Mouse (Mus musculus) stomach, postnatal 0 days (tissue): ENCODE measurements around the gene Pde4b. TPM values are rescaled to one million over a fixed set of nuclear protein-coding genes. Genes with fewer than 3 reads are reported as not detected.

ENCODE experiments used
- ATAC-seq: fragments of 200-750 bp; cut with Nextera tagmentation; 2 replicates; pipeline ENCODE4 v1.8.0; 2017; ENCODE audit not compliant: low FRiP score, low TSS enrichment
- DNase-seq: peaks from one replicate; pipeline ENCODE4 v3.0.0-alpha.2; 2016; ENCODE audit warnings: low spot score
- H3K27ac ChIP-seq: fragments of 300-500 bp; sonication (generic); replicated peaks from 2 replicates; pipeline ENCODE4 v1.5.1; 2014; ENCODE audit warnings: mild to moderate bottlenecking, control low read depth
- H3K27me3 ChIP-seq: fragments of 300-500 bp; sonication (generic); 2 replicates; pipeline ENCODE4 v1.6.1; 2014; ENCODE audit warnings: low read length; ENCODE audit not compliant: control insufficient read depth, insufficient read depth
- H3K36me3 ChIP-seq: fragments of 300-500 bp; sonication (generic); 2 replicates; pipeline ENCODE4 v1.6.1; 2014; ENCODE audit warnings: low read length, mixed read lengths; ENCODE audit not compliant: control insufficient read depth, insufficient read depth
- H3K4me1 ChIP-seq: fragments of 300-500 bp; sonication (generic); replicated peaks from 2 replicates; pipeline ENCODE4 v1.6.1; 2014; ENCODE audit warnings: antibody characterized with exemption; ENCODE audit not compliant: control insufficient read depth, insufficient read depth
- H3K4me2 ChIP-seq: fragments of 300-500 bp; sonication (generic); replicated peaks from 2 replicates; pipeline ENCODE4 v1.6.1; 2014; ENCODE audit warnings: low read depth, mild to moderate bottlenecking, control low read depth, moderate library complexity
- H3K4me3 ChIP-seq: fragments of 300-500 bp; sonication (generic); 2 replicates; pipeline ENCODE4 v1.5.1; 2014; ENCODE audit warnings: low read depth, low read length, control low read depth
- H3K9ac ChIP-seq: fragments of 300-500 bp; sonication (generic); 2 replicates; pipeline ENCODE4 v1.6.1; 2014; ENCODE audit warnings: mild to moderate bottlenecking, low read length, control low read depth, mixed read lengths
- H3K9me3 ChIP-seq: fragments of 300-500 bp; sonication (generic); 2 replicates; pipeline ENCODE4 v1.6.1; 2016; ENCODE audit warnings: low read length; ENCODE audit not compliant: control insufficient read depth
- CTCF ChIP-seq: IDR thresholded peaks from 2 replicates; pipeline ENCODE4 v1.5.1; 2016; ENCODE audit warnings: antibody characterized with exemption, low read depth, mild to moderate bottlenecking, moderate library complexity
- EP300 ChIP-seq: optimal IDR thresholded peaks from 2 replicates; pipeline ENCODE3; 2016; ENCODE audit warnings: antibody characterized with exemption
- WGBS: fragments of 180-500 bp; shearing (Covaris S2); extraction: QIAGEN DNeasy Blood & Tissue Kit; methylation state at CpG from one replicate; pipeline ENCODE4 v1.1.7; 2014; 5-methylcytosine and 5-hydroxymethylcytosine counted together
- polyA plus RNA-seq: library from polyadenylated mRNA; unstranded; fragments of >200 nt; fragmentation: Nextera tagmentation; extraction: Ambion mirVana; gene quantifications from 2 replicates; pipeline ENCODE4 v1.2.1, GENCODE M21; 2015

Pde4b gene
- polyA plus RNA-seq, 1 experiment from 2014 or later: 9.1 TPM

DNA sequence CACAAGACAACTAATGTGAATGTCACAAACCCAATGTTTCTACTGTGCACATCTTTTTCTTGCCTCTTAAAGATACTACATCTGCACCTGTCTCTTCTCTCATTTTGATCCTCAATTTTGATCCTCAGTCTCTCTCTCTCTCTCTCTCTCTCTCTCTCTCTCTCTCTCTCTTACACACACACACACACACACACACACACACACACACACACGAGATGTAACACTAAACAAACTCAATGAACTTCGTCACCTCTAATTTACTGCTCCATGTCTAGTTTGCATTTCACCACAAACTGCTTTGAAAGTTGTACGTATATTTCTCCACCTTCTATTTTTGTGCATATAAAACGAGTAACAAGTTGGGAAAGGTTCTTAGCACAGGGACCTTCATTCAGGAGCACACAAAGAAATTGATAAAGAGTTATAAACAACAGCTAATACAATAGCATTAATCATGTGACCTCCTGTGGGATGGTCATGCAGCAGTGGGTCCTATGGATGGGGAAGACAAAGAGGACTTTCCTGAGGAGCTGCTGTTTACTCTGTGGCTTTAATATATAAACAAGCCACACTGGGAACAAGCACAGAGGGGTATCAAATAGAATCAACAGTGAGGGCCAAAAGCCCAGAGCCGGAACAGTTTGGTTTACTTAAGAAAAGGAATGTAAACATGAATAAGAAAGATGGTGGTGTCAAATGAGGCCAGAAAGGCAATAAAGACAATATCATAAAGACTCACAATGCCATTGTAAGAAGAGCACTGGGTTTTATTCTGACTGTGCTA, 372.1 kb downstream of the Pde4b start:
- Histone ChIP-seq H3K4me1 (no peaks in the 10 kb centered on the region), H3K27me3 (no peaks in the 10 kb centered on the region), H3K9ac (no peak overlapping the region), H3K36me3 (no peaks in the 10 kb centered on the region), H3K9me3 (no peaks in the 10 kb centered on the region), H3K4me2 (no peak overlapping the region), H3K27ac (no peak overlapping the region), H3K4me3 (no peak overlapping the region)
- DNase-seq (no peak), ATAC-seq (no peak)
- WGBS: 31% methylated on average over 5 of the region's 5 CpGs
- TF ChIP-seq EP300 (no peak), CTCF (no peak)

DNA sequence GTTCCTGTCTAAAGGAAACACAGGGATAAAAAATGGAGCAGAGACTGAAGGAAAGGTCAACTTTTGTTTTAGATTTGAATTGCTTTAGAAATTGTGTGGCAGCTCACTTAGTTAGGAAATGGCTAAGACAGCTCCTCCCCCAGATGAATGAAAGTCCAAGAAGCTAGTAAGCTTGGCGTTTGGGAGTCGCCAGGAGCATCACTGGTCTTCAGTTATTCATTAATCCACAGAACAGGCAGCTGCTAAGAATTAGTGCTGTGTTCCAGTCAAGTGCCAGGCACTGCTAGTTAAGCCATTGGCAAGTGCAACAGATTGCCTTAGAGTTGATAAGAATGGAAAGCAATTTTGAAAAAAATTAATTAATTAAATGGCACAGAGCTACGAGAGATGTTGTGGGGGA, 390.8 kb downstream of the Pde4b start:
- H3K36me3 ChIP-seq: no peaks in the 10 kb centered on the region
- TF ChIP-seq EP300 (no peak), CTCF (no peak)
- no peak overlapping the region for H3K4me2 ChIP-seq
- H3K4me3 ChIP-seq: no peak overlapping the region
- no peak overlapping the region for H3K9ac ChIP-seq
- WGBS: 41% methylated on average over 3 of the region's 3 CpGs
- DNase-seq: no peak
- no peak for ATAC-seq
- H3K27ac ChIP-seq: no peak overlapping the region
- H3K9me3 ChIP-seq: no peaks in the 10 kb centered on the region
- H3K27me3 ChIP-seq: no peaks in the 10 kb centered on the region
- no peaks in the 10 kb centered on the region for H3K4me1 ChIP-seq

DNA sequence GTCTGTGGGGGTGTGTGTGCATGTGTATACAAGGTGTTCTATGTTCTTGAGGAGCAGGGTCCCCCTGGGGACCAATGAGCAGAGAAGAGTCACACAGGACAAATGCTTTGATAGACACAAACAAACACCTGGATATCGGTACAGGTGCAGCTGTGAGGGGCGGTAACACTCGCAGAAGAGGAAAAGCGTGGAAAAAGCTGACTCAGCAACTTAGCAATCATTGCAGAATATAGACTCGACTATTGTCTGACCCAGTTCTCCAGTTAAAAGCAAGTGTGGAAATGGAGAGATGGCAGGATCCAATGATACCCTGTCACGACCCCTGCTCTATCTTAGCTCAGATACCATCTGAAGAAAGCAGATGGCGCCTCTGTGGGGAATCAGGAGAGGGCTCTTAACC, 391.5 kb downstream of the Pde4b start:
- ATAC-seq: no peak
- 76% methylated on average over 7 of the region's 7 CpGs for WGBS

DNA sequence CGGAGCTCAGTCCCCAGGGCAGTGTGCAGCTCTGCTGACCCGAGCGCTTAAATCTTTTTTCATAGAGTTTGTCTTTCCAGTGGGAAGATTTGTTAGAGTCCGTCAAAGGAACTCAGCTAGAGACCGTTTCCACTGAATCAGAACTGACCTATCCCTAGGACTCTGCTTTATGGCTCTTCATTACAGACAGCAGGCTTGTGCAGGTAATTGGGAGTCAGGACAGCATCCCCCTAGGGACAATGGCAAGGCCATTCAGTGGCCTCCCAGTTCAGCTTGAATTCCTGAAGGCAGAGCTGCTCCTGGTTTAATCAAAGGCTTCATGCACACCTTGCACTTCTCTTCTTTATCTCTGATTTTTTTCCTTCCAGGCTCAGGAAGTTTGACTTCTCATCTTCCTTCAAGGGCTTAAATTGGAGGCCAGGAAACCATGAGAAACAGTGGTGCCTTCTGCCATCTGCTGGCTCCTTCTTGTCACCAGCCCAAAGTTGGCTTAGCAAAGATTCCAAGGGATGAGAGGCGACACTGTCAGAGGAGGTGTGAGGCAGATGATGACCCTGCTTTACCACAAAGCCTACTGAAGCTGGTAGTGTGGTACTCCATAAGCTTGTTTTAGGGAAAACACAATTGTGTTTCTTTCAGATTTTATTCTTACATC, 393.6 kb downstream of the Pde4b start:
- no peak overlapping the region for H3K9ac ChIP-seq
- H3K4me2 ChIP-seq: no peak overlapping the region
- ATAC-seq: no peak
- H3K36me3 ChIP-seq: no peaks in the 10 kb centered on the region
- H3K27me3 ChIP-seq: no peaks in the 10 kb centered on the region
- H3K27ac ChIP-seq: no peak overlapping the region
- peak; percentile 82 for TF ChIP-seq CTCF
- no peak for TF ChIP-seq EP300
- H3K9me3 ChIP-seq: no peaks in the 10 kb centered on the region
- no peak overlapping the region for H3K4me3 ChIP-seq
- no peaks in the 10 kb centered on the region for H3K4me1 ChIP-seq
- WGBS: 75% methylated on average over 6 of the region's 6 CpGs
- DNase-seq: no peak

More for the DNA sequence above, 391.5 kb downstream of the Pde4b start:
- no peak for TF ChIP-seq CTCF
- Histone ChIP-seq H3K4me3 (no peak overlapping the region), H3K4me1 (no peaks in the 10 kb centered on the region), H3K36me3 (no peaks in the 10 kb centered on the region), H3K4me2 (no peak overlapping the region), H3K27ac (no peak overlapping the region), H3K9me3 (no peaks in the 10 kb centered on the region), H3K9ac (no peak overlapping the region), H3K27me3 (no peaks in the 10 kb centered on the region)
- DNase-seq: no peak

DNA sequence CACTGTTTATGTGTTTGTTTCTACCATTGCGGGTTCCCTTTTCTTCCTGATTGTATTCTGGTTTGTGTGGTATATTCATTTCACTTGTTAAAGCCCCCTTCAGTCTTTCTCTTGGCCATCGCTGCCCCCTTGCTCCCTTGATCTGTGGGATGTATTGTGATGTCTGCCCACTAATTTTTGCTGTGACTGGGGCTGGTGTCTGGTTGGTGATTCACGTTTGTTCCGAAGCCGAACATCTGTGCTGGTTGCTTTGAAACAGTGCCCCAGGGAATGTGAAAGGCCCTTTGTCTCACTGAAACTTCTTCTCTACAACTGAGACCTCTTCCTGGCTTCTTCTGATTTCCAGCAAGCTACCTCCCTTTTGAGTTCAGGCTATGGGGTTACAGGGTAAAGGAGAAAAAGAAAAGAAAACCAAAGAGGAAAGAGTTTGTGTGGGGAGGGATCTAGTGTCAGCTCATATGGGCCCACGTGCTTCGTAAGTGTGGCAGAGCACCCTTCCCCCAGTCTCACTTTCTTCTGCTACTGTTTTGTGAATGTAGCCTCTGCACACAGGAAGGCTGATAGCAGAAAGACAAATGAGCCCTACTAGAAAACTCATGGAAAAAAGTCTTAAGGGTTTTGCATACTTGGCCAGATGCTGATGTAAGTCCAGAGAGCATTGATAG, 396.1 kb downstream of the Pde4b start:
- Histone ChIP-seq H3K4me2 (no peak overlapping the region), H3K4me3 (no peak overlapping the region), H3K9ac (no peak overlapping the region), H3K27me3 (no peaks in the 10 kb centered on the region), H3K9me3 (no peaks in the 10 kb centered on the region), H3K27ac (no peak overlapping the region), H3K4me1 (no peaks in the 10 kb centered on the region), H3K36me3 (no peaks in the 10 kb centered on the region)
- no peak for TF ChIP-seq EP300
- no peak for TF ChIP-seq CTCF
- ATAC-seq (no peak), DNase-seq (peak; percentile 8)
- 61% methylated on average over 7 of the region's 7 CpGs for WGBS

DNA sequence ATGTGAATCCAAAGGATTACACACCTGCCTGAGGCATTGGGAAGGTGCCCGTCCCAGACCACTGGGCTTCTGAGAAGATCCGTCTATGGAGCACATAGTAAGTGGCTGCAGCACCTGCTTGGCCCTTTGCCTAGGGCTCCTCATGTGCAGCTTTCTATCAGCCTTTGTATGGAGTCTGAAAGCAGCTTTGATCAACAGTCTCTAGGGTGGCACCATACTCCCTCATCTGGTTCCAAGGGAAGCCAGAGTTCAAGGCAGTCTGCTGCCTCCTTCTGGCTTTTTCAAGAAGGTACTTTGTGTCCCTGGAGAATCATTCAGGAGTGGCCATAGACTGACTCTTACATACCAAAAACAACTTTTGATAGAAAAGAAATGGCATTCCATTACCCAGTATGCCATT, 397.4 kb downstream of the Pde4b start:
- TF ChIP-seq EP300: no peak
- peak; percentile 60 for TF ChIP-seq CTCF
- Histone ChIP-seq H3K9ac (no peak overlapping the region), H3K9me3 (no peaks in the 10 kb centered on the region), H3K36me3 (no peaks in the 10 kb centered on the region), H3K27ac (no peak overlapping the region), H3K27me3 (no peaks in the 10 kb centered on the region), H3K4me1 (no peaks in the 10 kb centered on the region), H3K4me3 (no peak overlapping the region), H3K4me2 (no peak overlapping the region)
- DNase-seq (no peak), ATAC-seq (no peak)
- WGBS: 85% methylated on average over 2 of the region's 2 CpGs
